Mouse (Mus musculus): ENCODE results near the gene Emc9. TPM values are rescaled to one million over a fixed set of nuclear protein-coding genes. Genes with fewer than 3 reads are reported as not detected.

The Emc9 gene
- total RNA-seq, 1 experiment from 2014 or later: 45.2 TPM

DNA sequence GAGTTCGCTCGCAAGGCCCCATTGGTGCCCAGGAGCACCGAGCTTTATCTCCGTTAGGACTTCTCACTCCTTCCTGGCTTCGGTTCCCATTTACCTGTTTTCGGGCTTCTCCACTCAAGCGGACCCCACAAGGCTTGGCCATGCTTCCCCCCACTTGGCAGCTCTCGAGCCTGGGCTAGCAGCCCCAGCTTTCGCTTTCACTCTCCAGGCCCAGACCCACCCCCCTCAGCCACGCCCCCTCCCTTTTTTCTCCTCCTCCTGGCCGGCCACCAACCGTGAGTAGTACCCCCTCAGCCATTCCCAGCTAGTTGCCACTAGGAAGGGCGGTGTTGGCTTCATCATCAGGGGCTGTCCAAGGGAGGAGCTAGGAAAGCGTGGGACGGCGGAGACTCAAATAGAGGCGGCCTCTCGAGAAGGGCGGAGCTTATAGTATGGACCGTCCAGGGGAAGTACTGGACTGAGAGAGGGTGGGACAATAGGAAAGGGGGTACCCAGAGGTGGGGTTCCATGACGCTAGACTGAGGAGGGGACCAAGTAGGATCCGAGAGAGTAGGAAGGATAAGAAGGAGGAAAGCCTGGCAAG lies 5.7 kb upstream of the Emc9 start, which contains the start of gene Psme2:
Psme2 (minus strand) TSS at position 366 of the 583 bp plus-strand sequence.
- DNase-seq: peak; percentile 98

DNA sequence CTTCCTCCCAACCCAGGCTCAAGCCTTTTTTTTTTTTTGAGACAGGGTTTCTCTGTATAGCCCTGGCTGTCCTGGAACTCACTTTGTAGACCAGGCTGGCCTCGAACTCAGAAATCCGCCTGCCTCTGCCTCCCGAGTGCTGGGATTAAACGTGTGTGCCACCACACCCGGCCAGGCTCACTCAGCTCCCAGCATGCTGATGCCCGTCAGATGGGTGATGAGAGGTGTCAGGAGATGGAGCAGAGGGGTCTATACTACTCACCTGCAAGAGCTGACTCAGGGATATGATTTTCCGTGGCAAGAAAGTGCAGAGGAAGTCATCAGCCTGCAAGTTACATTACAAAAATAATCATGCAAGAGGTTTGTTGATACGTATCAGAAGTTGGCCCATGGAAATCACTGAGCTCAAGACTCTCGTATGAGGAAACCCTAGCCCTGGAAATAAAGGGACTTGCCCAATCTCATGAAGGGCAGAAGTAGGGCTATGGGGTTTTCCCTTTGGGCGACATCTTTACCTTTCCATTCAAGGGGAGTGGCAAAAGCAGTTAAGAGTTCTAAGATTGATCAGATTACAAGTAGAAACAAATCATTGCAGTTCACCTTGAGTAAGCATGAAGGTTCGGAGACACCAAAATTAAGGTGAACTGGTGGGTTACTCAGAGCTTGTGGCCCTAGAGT lies 4.8 kb upstream of the Emc9 start:
- DNase-seq: no peak

DNA sequence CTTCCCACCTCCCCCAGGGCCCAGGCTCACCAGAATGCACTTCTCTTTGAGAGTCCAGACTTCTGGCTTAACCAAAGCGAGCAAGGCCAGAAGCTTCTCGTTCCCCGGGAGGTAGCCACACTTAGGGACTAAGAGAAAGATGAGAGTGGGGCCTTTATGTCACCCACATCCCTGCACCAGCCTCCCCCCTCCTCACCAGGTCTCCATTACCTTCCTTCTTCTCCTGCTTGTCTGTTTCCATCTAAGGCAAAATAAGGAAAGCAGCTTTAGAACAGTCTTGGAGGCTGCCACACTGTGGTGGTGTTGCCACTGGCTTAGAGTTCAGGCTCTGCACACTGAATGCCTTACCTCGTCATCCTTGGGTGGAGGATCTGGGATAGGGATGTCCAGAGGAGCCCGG lies 4.2 kb upstream of the Emc9 start:
- no peak for DNase-seq

DNA sequence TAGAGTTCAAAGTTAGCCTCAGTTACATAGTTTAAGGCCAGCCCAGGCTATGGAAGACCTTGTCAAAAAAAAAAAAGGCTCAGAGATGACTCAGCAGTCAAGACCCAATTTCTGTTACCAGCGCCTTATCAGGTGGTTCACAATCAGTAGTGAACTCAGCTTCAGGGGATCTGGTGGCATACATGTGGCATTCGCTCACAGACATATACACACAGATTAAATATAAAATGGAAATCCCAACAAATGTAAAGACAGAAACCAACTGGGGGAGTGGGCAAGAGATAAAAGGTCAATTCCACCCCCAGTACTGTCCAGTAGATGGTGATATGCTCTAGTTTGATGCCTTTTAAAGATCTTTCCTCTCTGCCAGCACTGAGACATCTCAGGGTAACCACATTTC lies 1.0 kb upstream of the Emc9 start:
- DNase-seq: no peak

DNA sequence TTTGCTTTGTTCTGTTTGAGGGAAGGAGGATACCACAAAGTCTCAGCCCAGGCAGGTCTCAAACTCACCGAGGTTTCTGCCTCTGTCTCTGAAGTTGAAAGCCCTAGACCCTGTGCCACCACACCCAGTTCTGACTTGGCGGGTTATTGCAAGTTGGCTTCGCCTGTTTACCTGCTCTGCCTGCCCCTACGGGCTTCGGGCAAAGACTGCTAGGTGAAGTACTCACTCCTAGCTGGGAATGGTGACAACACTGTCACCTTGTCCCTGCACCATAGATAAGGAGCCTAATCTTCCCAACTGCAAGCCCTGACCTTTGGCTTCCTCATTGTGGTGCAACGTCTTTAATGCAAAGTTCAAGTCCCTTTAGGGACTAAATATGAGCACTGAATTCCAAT lies 461 bp upstream of the Emc9 start:
- DNase-seq: no peak

DNA sequence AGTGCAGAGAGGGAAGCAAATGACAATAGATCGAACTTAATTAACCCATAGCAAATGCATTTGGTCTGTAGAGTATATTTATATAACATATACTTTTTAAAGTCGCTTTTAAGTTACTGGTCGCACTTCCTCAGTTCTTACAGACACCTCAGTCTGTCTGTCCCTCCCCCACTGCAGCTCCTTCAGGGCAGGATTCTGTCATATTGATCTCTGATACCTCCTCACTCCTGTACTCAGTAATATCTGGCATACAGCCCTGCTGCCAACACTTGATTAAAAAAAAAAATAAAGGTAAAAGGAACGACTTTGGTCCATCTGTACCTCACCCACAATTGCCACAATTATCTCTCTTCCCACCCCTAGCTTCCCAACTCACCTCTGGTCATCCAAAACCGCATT lies 800 bp downstream of the Emc9 start:
- no peak for DNase-seq

DNA sequence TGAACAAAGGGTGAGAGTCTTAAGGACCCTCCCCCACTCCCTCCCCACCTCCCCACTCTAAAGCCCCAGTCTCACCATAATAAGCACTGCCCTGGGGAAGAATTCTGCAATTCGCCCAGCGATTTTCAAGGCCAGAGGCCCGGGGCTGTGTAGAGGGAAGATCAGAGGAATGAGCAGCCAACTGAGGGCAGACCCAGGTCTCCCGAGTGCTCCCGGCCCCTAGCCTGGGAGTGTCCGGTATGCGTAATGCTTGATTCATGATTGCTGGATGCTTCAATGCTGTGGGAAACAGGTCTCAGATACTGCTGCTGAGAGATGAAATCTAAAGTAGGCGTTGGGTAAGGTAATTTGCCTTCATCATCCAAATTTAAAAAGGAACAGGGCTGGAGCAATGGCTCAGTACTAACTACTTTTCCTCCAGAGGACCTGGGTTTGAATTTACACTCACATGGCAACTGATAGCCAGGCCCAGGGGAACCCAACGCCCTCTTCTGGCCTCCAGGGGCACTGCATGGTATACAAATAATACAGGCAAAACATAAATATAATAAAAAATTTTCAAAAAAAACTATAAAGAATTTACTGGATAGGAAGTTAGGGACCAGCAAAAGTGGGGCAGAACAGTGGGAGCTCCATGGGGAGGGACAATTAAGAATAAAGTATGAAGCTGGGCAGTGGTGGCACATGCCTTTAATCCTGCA lies 3.0 kb downstream of the Emc9 start:
- peak; percentile 43 for DNase-seq

DNA sequence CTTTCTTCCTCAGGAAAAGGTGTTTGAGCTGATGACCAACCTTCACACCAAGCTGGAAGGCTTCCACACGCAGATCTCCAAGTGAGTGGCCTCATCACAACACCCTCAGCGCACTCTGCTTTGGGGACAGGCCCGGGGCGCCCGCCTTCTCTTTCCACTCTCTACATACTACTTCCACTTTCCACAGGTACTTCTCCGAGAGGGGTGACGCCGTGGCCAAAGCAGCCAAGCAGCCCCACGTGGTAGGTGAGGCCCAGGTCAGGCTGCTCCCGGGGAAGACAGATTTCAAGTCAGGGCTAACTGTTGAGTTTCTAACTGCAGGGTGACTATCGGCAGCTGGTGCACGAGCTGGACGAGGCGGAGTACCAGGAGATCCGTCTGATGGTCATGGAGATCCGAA lies 4.4 kb downstream of the Emc9 start:
- no peak for DNase-seq

DNA sequence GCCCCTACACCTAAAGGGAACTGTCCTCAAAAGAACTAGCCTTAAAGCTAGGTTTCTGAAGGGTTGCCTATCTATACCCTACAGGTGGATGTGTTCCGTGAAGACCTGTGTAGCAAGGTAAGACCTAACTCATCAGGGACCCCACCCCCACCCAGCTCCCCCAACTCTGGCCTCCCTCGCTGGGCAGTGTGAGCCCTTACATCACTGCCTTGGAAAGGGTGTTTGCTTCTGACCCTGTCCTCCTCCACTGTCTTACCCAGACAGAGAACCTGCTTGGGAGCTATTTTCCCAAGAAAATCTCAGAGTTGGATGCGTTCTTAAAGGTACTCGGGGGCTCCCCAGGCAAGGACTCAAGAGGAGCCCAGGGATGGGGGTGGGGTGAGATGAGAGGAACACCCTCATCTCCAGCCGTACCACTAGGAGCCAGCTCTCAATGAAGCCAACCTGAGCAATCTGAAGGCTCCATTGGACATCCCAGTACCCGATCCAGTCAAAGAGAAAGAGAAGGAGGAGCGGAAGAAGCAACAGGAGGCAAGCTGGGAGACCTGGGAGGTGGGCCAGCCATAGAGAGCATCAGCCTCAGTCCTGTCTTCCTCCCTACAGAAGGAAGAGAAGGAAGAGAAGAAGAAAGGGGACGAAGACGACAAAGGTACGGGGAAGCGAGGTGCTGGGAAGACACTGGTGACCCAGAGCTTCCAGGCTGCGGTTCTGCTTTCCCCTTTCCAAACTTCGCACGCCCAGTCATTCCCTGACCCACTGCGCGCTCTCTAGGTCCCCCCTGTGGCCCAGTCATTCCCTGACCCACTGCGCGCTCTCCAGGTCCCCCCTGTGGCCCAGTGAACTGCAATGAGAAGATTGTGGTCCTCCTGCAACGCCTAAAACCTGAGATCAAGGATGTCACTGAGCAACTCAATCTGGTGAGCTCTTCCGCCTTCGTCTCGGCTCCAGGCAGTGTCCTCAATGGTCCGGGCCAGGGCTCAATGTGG lies 5.3 kb downstream of the Emc9 start:
- DNase-seq: no peak

DNA sequence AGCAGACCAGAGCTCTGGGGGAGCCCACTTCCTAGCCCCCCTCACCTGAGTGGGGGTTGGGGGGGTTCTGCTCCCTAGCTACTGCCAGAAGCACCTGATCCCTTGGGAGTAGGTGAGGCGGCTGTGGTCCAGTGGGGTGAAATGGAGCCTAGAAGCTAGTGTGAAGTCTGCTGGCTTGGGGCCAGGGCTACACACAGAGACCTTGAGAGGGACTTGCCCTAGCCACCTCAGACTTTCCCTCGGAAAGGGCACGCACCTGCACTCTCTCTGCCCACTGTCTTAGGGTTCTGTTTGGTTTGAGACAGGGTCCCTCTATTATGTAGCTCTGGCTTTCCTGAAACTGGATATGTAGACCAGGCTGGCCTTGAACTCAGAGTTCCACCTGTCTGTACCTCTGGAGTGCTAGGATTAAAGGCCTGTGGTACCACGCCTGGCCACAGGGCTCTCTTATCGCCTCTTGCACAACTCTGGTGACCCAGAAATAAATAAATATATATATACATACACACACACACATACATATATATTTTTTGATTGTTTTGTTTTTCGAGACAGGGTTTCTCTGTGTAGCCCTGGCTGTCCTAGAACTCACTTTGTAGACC lies 6.3 kb downstream of the Emc9 start:
- DNase-seq: peak; percentile 87

DNA sequence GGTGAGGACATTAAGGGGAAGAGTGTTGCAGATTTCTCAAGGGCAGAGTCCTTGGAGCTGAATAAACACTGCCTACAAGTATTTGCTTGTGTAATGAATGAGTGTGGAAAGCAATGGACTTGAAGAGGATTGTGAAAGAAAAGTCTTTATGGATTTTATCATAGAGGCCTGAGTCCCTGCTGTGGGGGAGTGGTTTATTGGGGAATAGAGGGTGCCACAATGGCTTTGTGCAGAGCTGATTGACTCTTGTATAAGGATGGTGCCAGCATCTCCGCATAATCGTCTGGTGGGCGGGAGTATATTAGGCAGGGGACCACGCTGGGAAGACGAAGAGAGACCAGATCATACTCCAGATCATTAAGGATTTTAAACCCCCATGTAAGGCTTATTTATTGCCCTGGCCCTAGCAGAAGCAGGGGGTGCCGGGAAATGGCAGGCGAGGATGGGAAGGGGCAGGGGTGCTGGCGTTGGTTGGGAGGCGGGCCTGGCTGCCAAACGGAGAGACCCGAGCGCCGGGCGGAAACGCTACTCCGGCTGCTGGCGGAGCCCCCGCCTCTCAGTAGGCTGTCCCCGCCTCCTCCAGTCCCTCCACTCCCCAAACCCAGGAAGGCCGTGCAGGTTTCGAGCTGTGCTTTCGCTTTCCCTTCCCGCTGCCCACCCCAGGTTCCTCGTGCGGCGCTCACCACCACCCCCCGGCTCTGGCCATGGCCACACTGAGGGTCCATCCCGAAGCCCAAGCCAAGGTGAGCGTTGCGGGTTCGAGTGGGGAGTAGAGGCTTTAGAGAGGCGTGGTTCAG lies 7.0 kb downstream of the Emc9 start, which contains the start of gene Psme1:
Psme1 (plus strand) TSS at position 253 of the 797 bp plus-strand sequence.
- DNase-seq: peak; percentile 92

DNA sequence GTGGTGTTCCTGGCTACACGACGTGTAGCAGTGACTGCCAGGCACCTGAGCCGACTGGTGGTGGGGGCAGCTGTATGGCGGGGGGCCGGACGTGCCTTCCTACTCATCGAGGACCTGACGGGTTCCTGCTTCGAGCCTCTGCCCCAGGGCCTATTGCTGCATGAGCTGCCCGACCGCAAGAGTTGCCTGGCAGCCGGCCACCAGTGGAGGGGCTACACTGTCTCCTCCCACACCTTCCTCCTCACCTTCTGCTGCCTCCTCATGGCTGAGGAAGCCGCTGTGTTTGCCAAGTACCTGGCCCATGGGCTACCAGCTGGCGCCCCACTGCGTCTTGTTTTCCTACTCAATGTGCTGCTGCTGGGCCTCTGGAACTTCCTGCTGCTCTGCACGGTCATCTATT lies 8.7 kb downstream of the Emc9 start:
- DNase-seq: no peak

DNA sequence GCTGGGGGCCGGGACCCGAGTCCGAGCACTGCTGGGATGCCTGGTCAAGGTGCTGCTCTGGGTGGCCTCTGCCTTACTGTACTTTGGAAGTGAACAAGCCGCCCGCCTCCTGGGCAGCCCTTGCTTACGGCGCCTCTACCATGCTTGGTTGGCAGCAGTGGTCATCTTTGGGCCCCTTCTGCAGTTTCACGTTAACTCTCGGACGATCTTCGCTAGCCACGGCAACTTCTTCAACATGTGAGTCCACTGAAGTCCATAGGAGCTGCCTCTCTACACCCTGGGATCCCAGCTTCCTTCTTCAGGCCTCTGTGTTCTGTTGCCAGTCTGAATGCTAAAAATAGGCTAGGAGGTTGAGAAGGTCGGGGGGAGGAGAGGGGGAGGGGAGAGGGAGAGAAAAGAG lies 9.4 kb downstream of the Emc9 start:
- DNase-seq: no peak

DNA sequence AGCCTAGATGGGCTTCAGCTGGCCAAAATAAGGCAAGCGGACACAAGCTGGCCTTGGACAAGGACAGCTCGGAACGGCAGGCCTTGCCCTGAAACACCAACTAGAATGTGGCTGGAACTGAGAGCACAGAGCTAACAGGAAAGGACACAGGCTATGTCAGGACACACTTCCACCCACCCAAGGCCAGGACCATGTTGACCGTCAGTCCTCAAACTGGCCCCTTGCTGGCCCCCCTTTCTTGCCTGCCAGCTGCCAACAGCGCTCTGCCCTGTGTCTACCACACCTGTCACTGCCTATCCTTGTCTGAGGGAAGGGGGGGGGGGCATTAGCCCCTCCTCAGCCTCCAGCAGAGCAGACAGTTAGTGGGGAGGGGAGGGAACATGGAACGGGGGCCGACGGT lies 9.8 kb downstream of the Emc9 start, which contains the start of gene Fitm1:
Fitm1 (plus strand) TSS at position 316 of the 400 bp plus-strand sequence.
- DNase-seq: peak; percentile 50

DNA sequence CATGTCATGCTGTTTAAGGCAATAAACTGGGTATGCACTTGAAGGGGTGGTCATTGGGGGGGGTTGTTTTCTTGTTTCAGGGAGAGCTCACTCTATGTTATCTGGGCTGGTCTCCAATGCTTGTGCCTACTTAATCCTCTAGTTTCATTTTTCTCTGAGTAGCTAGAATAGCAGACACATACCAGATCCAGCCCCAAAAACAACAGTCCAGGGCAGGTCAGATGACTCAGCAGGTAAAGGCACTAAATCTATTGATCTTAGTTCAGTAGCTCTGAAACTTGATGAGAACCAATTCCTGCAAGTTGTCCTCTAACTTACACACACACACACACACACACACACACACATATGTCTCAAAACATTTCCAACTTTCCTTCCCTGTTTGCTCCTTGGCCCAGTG lies 13.3 kb downstream of the Emc9 start:
- no peak for DNase-seq

DNA sequence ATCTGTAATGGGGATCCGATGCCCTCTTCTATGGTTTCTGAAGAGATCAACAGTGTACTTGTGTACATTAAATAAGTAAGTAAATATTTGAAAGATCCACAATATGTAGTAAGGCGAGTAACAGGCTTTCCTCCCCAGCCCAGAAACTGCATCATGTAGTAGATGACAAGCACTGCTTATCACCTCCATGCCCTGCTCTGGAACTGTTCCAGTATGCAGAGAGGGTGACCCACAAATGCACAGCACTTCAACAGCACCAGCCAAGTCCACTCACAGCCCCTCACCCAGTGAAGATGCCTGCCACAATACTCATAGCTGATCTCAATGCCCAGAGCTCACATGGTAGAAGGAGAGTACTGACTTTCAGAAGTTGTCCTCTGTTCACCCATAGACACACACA lies 14.5 kb downstream of the Emc9 start:
- no peak for DNase-seq

DNA sequence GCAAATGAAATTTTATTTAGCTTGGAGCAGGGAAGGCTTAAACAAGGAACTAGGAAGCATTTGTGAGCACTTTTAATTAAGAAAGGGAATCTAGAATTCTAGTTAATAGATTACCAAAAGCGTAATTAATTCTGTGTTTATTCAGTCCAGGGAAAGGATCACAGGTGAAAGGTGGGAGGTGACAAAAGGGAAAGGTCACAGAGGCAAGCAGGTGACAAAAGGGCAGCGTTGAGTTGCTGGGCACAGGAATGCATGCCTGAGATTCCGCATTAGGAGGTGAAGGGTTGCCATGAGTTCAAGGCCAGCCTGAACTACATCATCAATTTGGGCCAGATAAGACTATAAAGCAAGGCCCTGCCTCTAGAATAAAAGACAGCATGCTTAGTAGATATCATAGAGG lies 17.6 kb downstream of the Emc9 start:
- no peak for DNase-seq

DNA sequence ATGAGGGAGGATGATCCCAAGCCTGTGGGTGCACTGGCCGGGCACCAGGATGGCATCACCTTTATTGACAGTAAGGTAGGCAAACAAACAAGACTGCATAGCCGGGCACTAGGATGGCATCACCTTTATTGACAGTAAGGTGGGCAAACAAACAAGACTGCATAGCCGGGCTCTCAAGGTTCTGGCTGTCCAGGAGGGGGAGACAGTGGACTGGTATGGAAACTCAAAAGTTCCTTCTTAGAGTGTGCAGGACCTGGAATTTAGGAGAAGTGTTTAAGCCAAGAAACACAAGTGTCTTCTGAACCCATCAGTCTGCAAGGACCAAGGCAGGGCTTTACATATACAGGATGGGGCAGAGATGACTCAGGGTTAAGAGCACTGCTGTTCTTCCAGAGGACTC lies 19.4 kb downstream of the Emc9 start:
- no peak for DNase-seq

DNA sequence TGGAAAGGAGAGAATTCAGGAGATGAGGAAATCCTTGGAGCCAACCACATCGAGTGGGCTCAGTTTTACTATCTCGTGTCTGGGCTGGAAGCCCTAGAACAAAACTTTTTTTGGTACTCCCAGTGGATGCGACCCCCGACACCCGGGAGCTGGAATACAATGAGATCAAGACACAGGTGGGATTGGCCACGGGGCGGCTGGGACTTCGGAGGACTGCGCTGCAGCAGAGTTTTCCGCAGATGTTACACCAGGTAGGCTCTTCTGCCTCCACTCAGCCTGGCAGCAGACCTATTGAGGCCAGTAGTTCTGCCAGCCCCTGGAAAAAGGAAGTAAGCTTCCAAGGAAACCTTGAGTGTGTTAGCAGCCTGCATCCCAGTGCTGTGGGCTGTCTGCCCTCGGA lies 21.9 kb downstream of the Emc9 start:
- DNase-seq: no peak

DNA sequence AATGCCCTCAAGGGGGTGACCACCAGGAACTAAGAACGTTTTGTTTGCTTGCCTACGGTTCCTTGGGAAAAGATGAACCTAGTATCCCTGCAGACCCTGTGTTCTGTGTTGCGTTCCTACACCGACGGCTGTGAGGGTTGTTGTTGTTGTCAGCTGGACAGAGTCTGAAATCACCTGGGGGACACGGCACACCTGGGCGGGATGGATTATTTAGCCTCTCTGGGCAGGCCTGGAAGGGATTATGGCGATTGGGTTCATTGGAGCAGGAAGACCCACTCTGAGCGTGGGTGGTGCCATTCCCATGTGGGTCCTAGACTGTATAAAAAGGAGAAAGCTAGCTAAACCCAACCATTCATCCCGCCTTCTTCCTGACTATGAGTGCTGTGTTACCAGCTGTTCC lies 23.2 kb downstream of the Emc9 start:
- DNase-seq: no peak

All from adrenal gland, postnatal 14 days (tissue).